Mouse (Mus musculus) bone marrow, adult 2 months (tissue): ENCODE results near the gene Oprm1.

Experiments
- CTCF ChIP-seq: fragments of 200-500 bp; IDR thresholded peaks from 2 replicates; pipeline ENCODE4 v1.5.1; 2011; ENCODE audit warnings: low read length, control low read depth; ENCODE audit not compliant: control insufficient read depth, insufficient read depth
- POLR2A ChIP-seq: fragments of 200-500 bp; IDR thresholded peaks from 2 replicates; pipeline ENCODE4 v1.6.1; 2011; ENCODE audit warnings: low read depth, mild to moderate bottlenecking, control low read depth, low read length, borderline replicate concordance; ENCODE audit not compliant: control insufficient read depth

GRCm38 (mm10) chr10:6979216-6979615 lies 220.9 kb downstream of the Oprm1 start:
- TF ChIP-seq CTCF, result no peak
- TF ChIP-seq POLR2A, result no peak
